Mouse (Mus musculus) midbrain, embryonic 14.5 days (tissue): ENCODE data around the gene Zfp280b. TPM values are rescaled to one million over a fixed set of nuclear protein-coding genes. Genes with fewer than 3 reads are reported as not detected.
"Not testable (repeated sequence)": the region's sequence is repeated elsewhere in the genome, so short reads cannot be mapped to it uniquely, and the experiment has no call there.

Source experiments
- ATAC-seq: fragments of 200-750 bp; cut with Nextera tagmentation; 2 replicates; pipeline ENCODE4 v1.8.0; 2017; ENCODE audit warnings: moderate number of reproducible peaks, moderate library complexity; ENCODE audit not compliant: low FRiP score, low TSS enrichment
- DNase-seq: peaks from one replicate; pipeline ENCODE4 v3.0.0-alpha.2; 2015
- H3K27ac ChIP-seq: fragments of 300-500 bp; sonication (generic); replicated peaks from 2 replicates; pipeline ENCODE4 v1.5.1; 2014; ENCODE audit warnings: mild to moderate bottlenecking, low read depth, low read length, moderate library complexity
- H3K27me3 ChIP-seq: fragments of 300-500 bp; sonication (generic); 2 replicates; pipeline ENCODE4 v1.6.1; 2014; ENCODE audit warnings: low read length, control low read depth, mixed read lengths; ENCODE audit not compliant: control insufficient read depth, insufficient read depth
- H3K36me3 ChIP-seq: fragments of 300-500 bp; sonication (generic); 2 replicates; pipeline ENCODE4 v1.6.1; 2014; ENCODE audit warnings: low read length, control low read depth; ENCODE audit not compliant: control insufficient read depth, insufficient read depth
- H3K4me1 ChIP-seq: fragments of 300-500 bp; sonication (generic); 2 replicates; pipeline ENCODE4 v1.6.1; 2014; ENCODE audit warnings: mild to moderate bottlenecking, antibody characterized with exemption, low read length, control low read depth; ENCODE audit not compliant: control insufficient read depth, insufficient read depth
- H3K4me2 ChIP-seq: fragments of 300-500 bp; sonication (generic); 2 replicates; pipeline ENCODE4 v1.6.1; 2014; ENCODE audit warnings: mild to moderate bottlenecking, low read length, moderate library complexity
- H3K4me3 ChIP-seq: fragments of 300-500 bp; sonication (generic); replicated peaks from 2 replicates; pipeline ENCODE4 v1.5.1; 2014; ENCODE audit warnings: low read depth, low read length
- H3K9ac ChIP-seq: fragments of 300-500 bp; sonication (generic); replicated peaks from 2 replicates; pipeline ENCODE4 v1.6.1; 2014; ENCODE audit warnings: mild to moderate bottlenecking, low read length, moderate library complexity
- H3K9me3 ChIP-seq: fragments of 300-500 bp; sonication (generic); 2 replicates; pipeline ENCODE4 v1.6.1; 2016; ENCODE audit warnings: low read length, control low read depth, mixed read lengths; ENCODE audit not compliant: control insufficient read depth
- WGBS: fragments of 180-500 bp; shearing (Covaris S2); extraction: QIAGEN DNeasy Blood & Tissue Kit; methylation state at CpG from one replicate; pipeline ENCODE4 v1.1.7; 2014; 5-methylcytosine and 5-hydroxymethylcytosine counted together
- microRNA-seq: library from miRNA; unstranded; fragments of <30 nt; microRNA quantifications from one replicate; pipeline ENCODE4, GENCODE M21; 2016
- polyA plus RNA-seq: library from polyadenylated mRNA; unstranded; fragments of >200 nt; fragmentation: Nextera tagmentation; extraction: Ambion mirVana; gene quantifications from 2 replicates; pipeline ENCODE4 v1.2.1, GENCODE M21; 2014

Zfp280b gene
- polyA plus RNA-seq, 1 experiment from 2014 or later, result 14.6 TPM

GRCm38 (mm10) chr10:76067674-76068613, 35.5 kb downstream of the Zfp280b start:
- DNase-seq (peak; percentile 38), ATAC-seq (no peak)
- Histone ChIP-seq H3K27ac (no peak overlapping the region), H3K27me3 (no peaks in the 10 kb centered on the region), H3K4me2 (no peak overlapping the region), H3K4me3 (no peak overlapping the region), H3K36me3 (no peaks in the 10 kb centered on the region), H3K9me3 (no peaks in the 10 kb centered on the region), H3K9ac (no peak overlapping the region), H3K4me1 (no peaks in the 10 kb centered on the region)
- WGBS, result 35% methylated on average over 12 of the region's 12 CpGs

- DNase-seq, H3K27me3 ChIP-seq, H3K27ac ChIP-seq, H3K4me2 ChIP-seq, H3K36me3 ChIP-seq, H3K9me3 ChIP-seq, H3K4me1 ChIP-seq, H3K9ac ChIP-seq, H3K4me3 ChIP-seq, ATAC-seq: not testable (repeated sequence)
- 93% methylated on average over 5 of the region's 5 CpGs for WGBS
These were observed 39.6 kb downstream of the Zfp280b start for GRCm38 (mm10) chr10:76072080-76072479.

GRCm38 (mm10) chr10:76077008-76077407, 44.6 kb downstream of the Zfp280b start:
- not testable (repeated sequence) for ATAC-seq, H3K27ac ChIP-seq, H3K9ac ChIP-seq, H3K4me1 ChIP-seq, DNase-seq, H3K4me2 ChIP-seq, H3K36me3 ChIP-seq, H3K9me3 ChIP-seq, H3K27me3 ChIP-seq, H3K4me3 ChIP-seq
- whole genome bisulfite sequencing, result 99% methylated on average over 2 of the region's 2 CpGs

Small RNA genes within 50 kb of the gene (microRNA-seq; reads per million reads assigned to microRNA genes)
- gene Mir6409, result not detected

Other genes with a start within 250 kb of the Zfp280b start
- 9.8 and 12.4 TPM in 2 replicates for gene Gstt1, start 234.1 kb upstream of the Zfp280b start, polyA plus RNA-seq
- not detected in 2 replicates for gene Gstt4, start 210.1 kb upstream of the Zfp280b start, polyA plus RNA-seq
- gene Gstt2, start 195.2 kb upstream of the Zfp280b start, polyA plus RNA-seq, result 3.8 and 4.3 TPM in 2 replicates
- 1,381 and 1,864 TPM in 2 replicates for gene Mif, start 172.4 kb upstream of the Zfp280b start, polyA plus RNA-seq
- 1.2 TPM in 2 replicates for gene Derl3, start 139.2 kb upstream of the Zfp280b start, polyA plus RNA-seq
- 277 and 283 TPM in 2 replicates for gene Smarcb1, start 111.0 kb upstream of the Zfp280b start, polyA plus RNA-seq
- 44.2 and 76.8 TPM in 2 replicates for gene Chchd10, start 99.5 kb upstream of the Zfp280b start, polyA plus RNA-seq
- gene Mmp11, start 96.2 kb upstream of the Zfp280b start, polyA plus RNA-seq, result 13.3 and 16.5 TPM in 2 replicates
- 0.22 and 0.53 TPM in 2 replicates for gene Gm867, start 92.0 kb upstream of the Zfp280b start, polyA plus RNA-seq
- not detected in 2 replicates for gene Vpreb3, start 89.6 kb upstream of the Zfp280b start, polyA plus RNA-seq
- gene Gm5134, start 78.1 kb upstream of the Zfp280b start, polyA plus RNA-seq, result not detected in 2 replicates
- not detected in 2 replicates for gene Slc5a4b, start 78.3 kb downstream of the Zfp280b start, polyA plus RNA-seq
- 0.13 TPM in 1 of 2 replicates, not detected in the other for gene Slc5a4a, start 114.8 kb downstream of the Zfp280b start, polyA plus RNA-seq
- 357 and 385 TPM in 2 replicates for gene Prmt2, start 205.2 kb downstream of the Zfp280b start, polyA plus RNA-seq
- 1.1 and 1.2 TPM in 2 replicates for gene S100b, start 221.2 kb downstream of the Zfp280b start, polyA plus RNA-seq